Mouse (Mus musculus) heart, postnatal 14 days (tissue): ENCODE data around the gene St8sia4. TPM values are rescaled to one million over a fixed set of nuclear protein-coding genes. Genes with fewer than 3 reads are reported as not detected.
A peak's percentile ranks its signal among the peaks of the same experiment; 100 is the strongest.

Experiments
- DNase-seq, 2 experiments: peaks; one replicate each; pipeline ENCODE4 v3.0.0; 2021 to 2022
- intact Hi-C: fragments of 180-260 bp; cut with DNase I; formaldehyde crosslinking; loops from one replicate; pipeline ENCODE4 v1.15.1; 2025
- long read RNA-seq, 2 experiments: library from polyadenylated mRNA; stranded (forward); transcript quantifications; one replicate each; pipeline ENCODE4 v2.0.0; 2021
- total RNA-seq, 2 experiments: library from RNA; stranded (reverse); gene quantifications; 2 replicates each; pipeline ENCODE4 v1.2.3; 2021

The St8sia4 gene
- total RNA-seq: 1 to 10 TPM; 9.2 to 9.5 TPM
- long read RNA-seq, experiment 1, full-length matches to known transcripts: 8 of 10 reads
- long read RNA-seq, experiment 1, partial matches to known transcripts: 2 of 10 reads
- long read RNA-seq, experiment 1, other reads (novel, unspliced or antisense): 0 of 10 reads
- long read RNA-seq, experiment 2, full-length matches to known transcripts: 5 of 6 reads
- long read RNA-seq, experiment 2, partial matches to known transcripts: 0 of 6 reads
- long read RNA-seq, experiment 2, other reads (novel, unspliced or antisense): 1 of 6 reads

GRCm38 (mm10) chr1:95667435-95668252 lies at the start of gene St8sia4:
St8sia4 (minus strand) TSS chr1:95667571.
- peak; percentile 75 to 80 for DNase-seq
- intact Hi-C loops: loop anchor here (2.0 to 5.0 kb wide), 4 partner anchors 50 to 270 kb away; no protein-coding TSS in a partner anchor

- intact Hi-C loops: no loop called here
- no peak for DNase-seq
Observed at GRCm38 (mm10) chr1:95709181-95709580, 41.8 kb upstream of the St8sia4 start.

- intact Hi-C loops: no loop called here
Observed at GRCm38 (mm10) chr1:95699903-95700302, 32.5 kb upstream of the St8sia4 start.

GRCm38 (mm10) chr1:95674052-95674451 lies 6.7 kb upstream of the St8sia4 start:
- intact Hi-C loops: no loop called here
- DNase-seq: no peak

More at GRCm38 (mm10) chr1:95699903-95700302, 32.5 kb upstream of the St8sia4 start:
- DNase-seq: no peak

GRCm38 (mm10) chr1:95668253-95668805 lies 958 bp upstream of the St8sia4 start:
- peak; percentile 8 to 9 for DNase-seq
- intact Hi-C loops: loop anchor here (5.0 kb wide), 3 partner anchors 51 to 271 kb away; no protein-coding TSS in a partner anchor

- peak; percentile 3 for DNase-seq
- intact Hi-C loops: loop anchor here (2.0 to 5.0 kb wide), 4 partner anchors 49 to 269 kb away; no protein-coding TSS in a partner anchor
Observed at GRCm38 (mm10) chr1:95666541-95667320, 640 bp downstream of the St8sia4 start.

GRCm38 (mm10) chr1:95665951-95666484 lies 1.4 kb downstream of the St8sia4 start:
- peak; percentile 26 to 28 for DNase-seq
- intact Hi-C loops: loop anchor here (2.0 to 5.0 kb wide), 4 partner anchors 49 to 269 kb away; no protein-coding TSS in a partner anchor

- peak; percentile 7 to 12 for DNase-seq
- intact Hi-C loops: loop anchor here (5.0 kb wide), 4 partner anchors 48 to 353 kb away; partner anchors contain the start of gene Fam174a
Observed at GRCm38 (mm10) chr1:95664969-95665702, 2.2 kb downstream of the St8sia4 start.

- intact Hi-C loops: loop anchor here (5.0 kb wide), 1 partner anchor 352 kb away; the partner anchor contains the start of gene Fam174a
- DNase-seq: no peak
Observed at GRCm38 (mm10) chr1:95664321-95664825, 3.0 kb downstream of the St8sia4 start.

- intact Hi-C loops: no loop called here
- no peak for DNase-seq
Observed at GRCm38 (mm10) chr1:95657051-95657668, 10.2 kb downstream of the St8sia4 start.

- DNase-seq: no peak
- intact Hi-C loops: no loop called here
Observed at GRCm38 (mm10) chr1:95655564-95655963, 11.8 kb downstream of the St8sia4 start.

GRCm38 (mm10) chr1:95653445-95653844 lies 13.9 kb downstream of the St8sia4 start:
- intact Hi-C loops: no loop called here
- no peak for DNase-seq

- intact Hi-C loops: no loop called here
- DNase-seq: no peak
Observed at GRCm38 (mm10) chr1:95644292-95644691, 23.1 kb downstream of the St8sia4 start.

GRCm38 (mm10) chr1:95639001-95639400 lies 28.4 kb downstream of the St8sia4 start:
- intact Hi-C loops: no loop called here
- no peak for DNase-seq

GRCm38 (mm10) chr1:95624376-95624775 lies 43.0 kb downstream of the St8sia4 start:
- no peak for DNase-seq
- intact Hi-C loops: no loop called here

GRCm38 (mm10) chr1:95618647-95619046 lies 48.7 kb downstream of the St8sia4 start:
- peak in 1 of 2 experiments; percentile 3 for DNase-seq
- intact Hi-C loops: loop anchor here (5.0 kb wide), 1 partner anchor 49 kb away; the partner anchor contains the start of gene St8sia4

GRCm38 (mm10) chr1:95618125-95618524 lies 49.2 kb downstream of the St8sia4 start:
- intact Hi-C loops: loop anchor here (5.0 kb wide), 1 partner anchor 49 kb away; the partner anchor contains the start of gene St8sia4
- no peak for DNase-seq

- DNase-seq: no peak
Observed at GRCm38 (mm10) chr1:95610017-95610416, 57.4 kb downstream of the St8sia4 start.

More at GRCm38 (mm10) chr1:95610017-95610416, 57.4 kb downstream of the St8sia4 start:
- intact Hi-C loops: no loop called here
